ENCODE assay signal across 8 mouse cellular contexts in genomic region chr8:121590203-121591177, GRCm38 (mm10). TPM values are rescaled to one million over a fixed set of nuclear protein-coding genes. Genes with fewer than 3 reads are reported as not detected.
DNase-seq lines count a peak whose midpoint lies in the region; ATAC-seq and TF ChIP-seq lines count a peak whose summit lies in the region.

Map1lc3b (plus strand) TSS chr8:121590361.

- H3K4me2 ChIP-seq in CH12.LX (ENCODE audit: insufficient read depth, low read depth, poor library complexity, severe bottlenecking), result peak within 1 kb of the TSS; percentile 69
- H3K4me2 ChIP-seq in forebrain, embryonic 12.5 days, result peak within 1 kb of the TSS; percentile 84
- H3K4me2 ChIP-seq in heart, postnatal 0 days (ENCODE audit: low read depth, low read length), result peak within 1 kb of the TSS; percentile 86
- H3K4me2 ChIP-seq in liver, embryonic 16.5 days (ENCODE audit: low read depth, low read length), result peak within 1 kb of the TSS; percentile 77
- H3K4me2 ChIP-seq in neural tube, embryonic 13.5 days, result peak within 1 kb of the TSS; percentile 95

- peaks cover 23 to 38% of the 10 kb centered on the region in 2 experiments for H3K36me3 ChIP-seq in CH12.LX (replicated peaks in 1 of 2; ENCODE audit: control insufficient read depth in 1 of 2, insufficient read depth in 1 of 2, low read length in 1 of 2)
- peaks cover 22% of the 10 kb centered on the region for H3K36me3 ChIP-seq in forebrain, embryonic 12.5 days (replicated peaks)
- H3K36me3 ChIP-seq in heart, postnatal 0 days (replicated peaks; ENCODE audit: control insufficient read depth, insufficient read depth, low read length), result peaks cover 20% of the 10 kb centered on the region
- peaks cover 21% of the 10 kb centered on the region for H3K36me3 ChIP-seq in liver, embryonic 16.5 days (ENCODE audit: control insufficient read depth, insufficient read depth)
- H3K36me3 ChIP-seq in neural tube, embryonic 13.5 days, result peaks cover 23% of the 10 kb centered on the region
- no peaks in the 10 kb centered on the region for H3K36me3 ChIP-seq in testis, adult 2 months (ENCODE audit: control insufficient read depth, insufficient read depth, low read length)

- H3K27ac ChIP-seq in CH12.LX (ENCODE audit: insufficient read depth, low read depth), result no peak within 1 kb of the TSS
- H3K27ac ChIP-seq in forebrain, embryonic 12.5 days, result peak within 1 kb of the TSS; percentile 73
- peak within 1 kb of the TSS; percentile 87 for H3K27ac ChIP-seq in heart, postnatal 0 days (ENCODE audit: low read depth)
- H3K27ac ChIP-seq in liver, embryonic 16.5 days (ENCODE audit: low read length), result peak within 1 kb of the TSS; percentile 98
- H3K27ac ChIP-seq in neural tube, embryonic 13.5 days (replicated peaks), result peak within 1 kb of the TSS; percentile 88
- H3K27ac ChIP-seq in testis, adult 2 months (ENCODE audit: control insufficient read depth, insufficient read depth, low read depth, low read length), result peak within 1 kb of the TSS; percentile 87

- TF ChIP-seq EP300 in CH12.LX (IDR thresholded peaks at IDR 0.05; ENCODE audit: low read length), result no peak
- peak; percentile 73; the same call in 1 of the 2 replicates for TF ChIP-seq EP300 in heart, postnatal 0 days (IDR thresholded peaks at IDR 0.05; ENCODE audit: low read depth)

- H3K4me3 ChIP-seq in CH12.LX (replicated peaks in 1 of 3; ENCODE audit: low read depth in 2 of 3, low read length in 2 of 3, poor library complexity in 1 of 3), result peak within 1 kb of the TSS; percentile 83 to 91 (median 87)
- H3K4me3 ChIP-seq in forebrain, embryonic 12.5 days (replicated peaks), result peak within 1 kb of the TSS; percentile 95
- peak within 1 kb of the TSS; percentile 99 for H3K4me3 ChIP-seq in heart, postnatal 0 days (ENCODE audit: low read depth, low read length)
- peak within 1 kb of the TSS; percentile 90 for H3K4me3 ChIP-seq in liver, embryonic 16.5 days (ENCODE audit: low read depth, low read length)
- peak within 1 kb of the TSS; percentile 97 for H3K4me3 ChIP-seq in neural tube, embryonic 13.5 days
- H3K4me3 ChIP-seq in testis, adult 2 months (ENCODE audit: control insufficient read depth, low read depth, low read length), result peak within 1 kb of the TSS; percentile 90

- under 1% methylated on average over 94 of the region's 94 CpGs for WGBS in forebrain, embryonic 12.5 days
- WGBS in heart, postnatal 0 days, result 1% methylated on average over 94 of the region's 94 CpGs
- WGBS in liver, embryonic 16.5 days (ENCODE audit: insufficient replicate concordance), result under 1% methylated on average over 89 of the region's 94 CpGs
- WGBS in neural tube, embryonic 13.5 days, result under 1% methylated on average over 94 of the region's 94 CpGs

- peak; percentile 88 for ATAC-seq in forebrain, embryonic 12.5 days (ENCODE audit: low FRiP score)
- ATAC-seq in heart, postnatal 0 days (ENCODE audit: insufficient read depth, low read depth), result peak; percentile 86
- peak; percentile 80 for ATAC-seq in liver, embryonic 16.5 days (ENCODE audit: low read depth)
- ATAC-seq in neural tube, embryonic 13.5 days (ENCODE audit: low read depth), result peak; percentile 84

- TF ChIP-seq POLR2A in CH12.LX (IDR thresholded peaks at IDR 0.05; ENCODE audit: low read depth, low read length), result peak; percentile 89
- peak; percentile 95 for TF ChIP-seq POLR2A in testis, adult 2 months (IDR thresholded peaks at IDR 0.05; ENCODE audit: control insufficient read depth, low read depth, low read length)

- no peaks in the 10 kb centered on the region for H3K9me3 ChIP-seq in CH12.LX (replicated peaks; ENCODE audit: low read length)
- no peaks in the 10 kb centered on the region for H3K9me3 ChIP-seq in forebrain, embryonic 12.5 days
- no peaks in the 10 kb centered on the region for H3K9me3 ChIP-seq in heart, postnatal 0 days (replicated peaks; ENCODE audit: control insufficient read depth, low read length)
- H3K9me3 ChIP-seq in liver, embryonic 16.5 days (replicated peaks; ENCODE audit: control insufficient read depth, low read length), result no peaks in the 10 kb centered on the region
- H3K9me3 ChIP-seq in neural tube, embryonic 13.5 days, result no peaks in the 10 kb centered on the region

- H3K4me1 ChIP-seq in CH12.LX (ENCODE audit: control insufficient read depth in 1 of 2, insufficient read depth in 2 of 2), result peaks cover 8 to 30% of the 10 kb centered on the region in 2 experiments; a peak in 3 of 4 replicates
- H3K4me1 ChIP-seq in forebrain, embryonic 12.5 days, result peaks cover 29% of the 10 kb centered on the region
- H3K4me1 ChIP-seq in heart, postnatal 0 days (ENCODE audit: control insufficient read depth, insufficient read depth), result peaks cover 13% of the 10 kb centered on the region
- peaks cover 60% of the 10 kb centered on the region for H3K4me1 ChIP-seq in liver, embryonic 16.5 days (ENCODE audit: control insufficient read depth, low read depth, low read length)
- H3K4me1 ChIP-seq in neural tube, embryonic 13.5 days (replicated peaks), result peaks cover 40% of the 10 kb centered on the region
- peaks cover 25% of the 10 kb centered on the region for H3K4me1 ChIP-seq in testis, adult 2 months (ENCODE audit: control insufficient read depth, insufficient read depth, low read length)

- DNase-seq in CH12.LX (ENCODE audit: extremely low read depth), result peak; percentile 90
- DNase-seq in c-Kit-positive CD71-positive TER-119-negative erythroid progenitor cells, embryonic 14.5 days (ENCODE audit: low read depth), result peak; percentile 81
- peak; percentile 88 for DNase-seq in heart, postnatal 0 days (ENCODE audit: low spot score)
- DNase-seq in kidney, postnatal 4 days, result peak; percentile 95 to 96

- TF ChIP-seq CTCF in CH12.LX (conservative IDR thresholded peaks at IDR 0.05 in 1 of 2, IDR thresholded peaks at IDR 0.05 in 1 of 2; ENCODE audit: low read depth in 2 of 2, low read length in 2 of 2), result no peak
- no peak for TF ChIP-seq CTCF in heart, postnatal 0 days (IDR thresholded peaks at IDR 0.05; ENCODE audit: low read depth)
- no peak for TF ChIP-seq CTCF in testis, adult 2 months (IDR thresholded peaks at IDR 0.05; ENCODE audit: control insufficient read depth, insufficient read depth, insufficient replicate concordance, low read depth, low read length)

- H3K9ac ChIP-seq in CH12.LX (ENCODE audit: insufficient read depth, low read depth), result peak within 1 kb of the TSS; percentile 77
- H3K9ac ChIP-seq in forebrain, embryonic 12.5 days, result peak within 1 kb of the TSS; percentile 83
- peak within 1 kb of the TSS; percentile 98 for H3K9ac ChIP-seq in heart, postnatal 0 days (replicated peaks; ENCODE audit: low read depth, low read length)
- peak within 1 kb of the TSS; percentile 96 for H3K9ac ChIP-seq in liver, embryonic 16.5 days (ENCODE audit: low read depth, low read length)
- peak within 1 kb of the TSS; percentile 96 for H3K9ac ChIP-seq in neural tube, embryonic 13.5 days

- dilution Hi-C loops in CH12.LX (cut with MboI; ENCODE audit: extremely low pct_ligation_motif_present, extremely low pct_unique_long_range_greater_than_20kb, low sequenced_read_pairs), result no loop called here

- no peak for TF ChIP-seq RAD21 in CH12.LX (IDR thresholded peaks at IDR 0.05; ENCODE audit: low read depth, low read length)

- in situ Hi-C loops in CH12.LX (cut with MboI; ENCODE audit: low pct_ligation_motif_present, low pct_unique_long_range_greater_than_20kb, low sequenced_read_pairs), result loop anchor here (5.0 to 25.0 kb wide), 2 partner anchors 33 to 847 kb away; partner anchors contain the start of genes Cyba and Mvd

- H3K79me2 ChIP-seq in CH12.LX (replicated peaks; ENCODE audit: control insufficient read depth, extremely low read depth, insufficient read depth, poor library complexity, severe bottlenecking), result peaks cover 25% of the 10 kb centered on the region

- no peaks in the 10 kb centered on the region for H3K27me3 ChIP-seq in CH12.LX (replicated peaks)
- H3K27me3 ChIP-seq in forebrain, embryonic 12.5 days, result 0 out of 2 replicates have a peak, but pooled peaks cover 3% of the 10 kb centered on the region
- H3K27me3 ChIP-seq in heart, postnatal 0 days (ENCODE audit: control insufficient read depth, insufficient read depth, low read length), result no peaks in the 10 kb centered on the region
- H3K27me3 ChIP-seq in liver, embryonic 16.5 days (ENCODE audit: control insufficient read depth, insufficient read depth, low read depth, low read length), result no peaks in the 10 kb centered on the region
- H3K27me3 ChIP-seq in neural tube, embryonic 13.5 days, result no peaks in the 10 kb centered on the region
- H3K27me3 ChIP-seq in testis, adult 2 months (ENCODE audit: control insufficient read depth, insufficient read depth, low read length), result no peaks in the 10 kb centered on the region

TF ChIP-seq in CH12.LX, 34 proteins besides CTCF, POLR2A, EP300 and RAD21 (continues in another document):
- TF ChIP-seq UBTF (IDR thresholded peaks at IDR 0.05; ENCODE audit: low read depth, low read length) (no peak), ZKSCAN1 (IDR thresholded peaks at IDR 0.05; ENCODE audit: borderline replicate concordance, low read depth, low read length) (no peak), MAX (IDR thresholded peaks at IDR 0.05; ENCODE audit: low read length) (peak; percentile 78; the same call in 1 of the 2 replicates), MAFK (IDR thresholded peaks at IDR 0.05; ENCODE audit: insufficient replicate concordance, low read length) (no peak), E2F4 (IDR thresholded peaks at IDR 0.05; ENCODE audit: insufficient replicate concordance, low read depth, low read length) (no peak), POLR2AphosphoS2 (IDR thresholded peaks at IDR 0.05; ENCODE audit: low read depth, low read length) (peak; percentile 32; the same call in 1 of the 2 replicates), ZC3H11A (IDR thresholded peaks at IDR 0.05; ENCODE audit: low read depth, low read length) (no peak), ETS1 (conservative IDR thresholded peaks at IDR 0.05; ENCODE audit: low read depth, low read length) (no peak), HCFC1 (IDR thresholded peaks at IDR 0.05; ENCODE audit: low read depth, low read length) (peak; percentile 94), TCF12 (IDR thresholded peaks at IDR 0.05; ENCODE audit: low read depth, low read length) (peak; percentile 90), IRF4 (IDR thresholded peaks at IDR 0.05; ENCODE audit: low read depth, low read length) (no peak), NELFE (IDR thresholded peaks at IDR 0.05; ENCODE audit: low read depth, low read length) (peak; percentile 49; the same call in 1 of the 2 replicates)

RNA-seq across cellular contexts. Expression of gene Map1lc3b, which starts in this region (rescaled TPM):
- total RNA-seq in CH12.LX (2012; rRNA removed), result 49.4 and 55.8 TPM in 2 replicates
- total RNA-seq in CH12.LX (2014; rRNA removed), result 48.9 and 53.7 TPM in 2 replicates
- 45.7 and 56.2 TPM in 2 replicates for polyA plus RNA-seq in CH12.LX (2012; ENCODE audit: insufficient read length, low read depth)
- polyA plus RNA-seq in forebrain, embryonic 12.5 days (2016; fragmentation: Nextera tagmentation; extraction: Ambion mirVana), result 248 and 250 TPM in 2 replicates
- total RNA-seq in heart, postnatal 0 days (2014; rRNA removed; ENCODE audit: low replicate concordance), result 186 and 191 TPM in 2 replicates
- polyA plus RNA-seq in heart, postnatal 0 days (2015; fragmentation: Nextera tagmentation; extraction: Ambion mirVana), result 313 and 342 TPM in 2 replicates
- 149 and 152 TPM in 2 replicates for polyA plus RNA-seq in liver, embryonic 16.5 days (2015; fragmentation: Nextera tagmentation; extraction: Ambion mirVana)
- polyA plus RNA-seq in neural tube, embryonic 13.5 days (2015; fragmentation: Nextera tagmentation; extraction: Ambion mirVana), result 411 and 420 TPM in 2 replicates
- polyA plus RNA-seq in testis, adult 2 months (2012; rRNA removed), result 22.6 and 26.5 TPM in 2 replicates
